Mouse (Mus musculus) liver, postnatal 0 days (tissue): ENCODE data around the gene Mapk1ip1. TPM values are rescaled to one million over a fixed set of nuclear protein-coding genes. Genes with fewer than 3 reads are reported as not detected.
A peak's percentile ranks its signal among the peaks of the same experiment; 100 is the strongest.

Experiments
- ATAC-seq: fragments of 200-750 bp; cut with Nextera tagmentation; 2 replicates; pipeline ENCODE4 v1.8.0; 2017; ENCODE audit warnings: mild to moderate bottlenecking, moderate library complexity
- DNase-seq: peaks from one replicate; pipeline ENCODE4 v3.0.0-alpha.2; 2016
- H3K27ac ChIP-seq: fragments of 300-500 bp; sonication (generic); 2 replicates; pipeline ENCODE4 v1.5.1; 2014; ENCODE audit warnings: antibody characterized with exemption, moderate library complexity, mild to moderate bottlenecking, low read depth
- H3K27me3 ChIP-seq: fragments of 300-500 bp; sonication (generic); 2 replicates; pipeline ENCODE4 v1.6.1; 2014; ENCODE audit warnings: low read length, control low read depth, mixed read lengths; ENCODE audit not compliant: insufficient read depth
- H3K36me3 ChIP-seq: fragments of 300-500 bp; sonication (generic); replicated peaks from 2 replicates; pipeline ENCODE4 v1.6.1; 2014; ENCODE audit warnings: mild to moderate bottlenecking, control low read depth, low read length, moderate library complexity, mixed read lengths; ENCODE audit not compliant: insufficient read depth
- H3K4me1 ChIP-seq: fragments of 300-500 bp; sonication (generic); 2 replicates; pipeline ENCODE4 v1.6.1; 2014; ENCODE audit warnings: antibody characterized with exemption, mild to moderate bottlenecking, control low read depth; ENCODE audit not compliant: insufficient read depth
- H3K4me2 ChIP-seq: fragments of 300-500 bp; sonication (generic); 2 replicates; pipeline ENCODE4 v1.6.1; 2014; ENCODE audit warnings: low read depth, mild to moderate bottlenecking, low read length, moderate library complexity, mixed read lengths
- H3K4me3 ChIP-seq: fragments of 300-500 bp; sonication (generic); 2 replicates; pipeline ENCODE4 v1.5.1; 2014; ENCODE audit warnings: low read depth, low read length
- H3K9ac ChIP-seq: fragments of 300-500 bp; sonication (generic); replicated peaks from 2 replicates; pipeline ENCODE4 v1.6.1; 2014; ENCODE audit warnings: mild to moderate bottlenecking, moderate library complexity
- H3K9me3 ChIP-seq: fragments of 300-500 bp; sonication (generic); 2 replicates; pipeline ENCODE4 v1.6.1; 2016; ENCODE audit warnings: mild to moderate bottlenecking, control low read depth, low read length, mixed read lengths
- CTCF ChIP-seq: sonication (generic); IDR thresholded peaks from 2 replicates; pipeline ENCODE4 v1.5.1; 2016; ENCODE audit warnings: antibody characterized with exemption, low read depth
- EP300 ChIP-seq: IDR thresholded peaks from 2 replicates; pipeline ENCODE4 v1.6.1; 2016; ENCODE audit warnings: antibody characterized with exemption, low read depth, mild to moderate bottlenecking
- WGBS: fragments of 180-500 bp; shearing (Covaris S2); extraction: QIAGEN DNeasy Blood & Tissue Kit; methylation state at CpG from one replicate; pipeline ENCODE4 v1.1.7; 2014; ENCODE audit not compliant: insufficient replicate concordance; 5-methylcytosine and 5-hydroxymethylcytosine counted together
- polyA plus RNA-seq: library from polyadenylated mRNA; unstranded; fragments of >200 nt; fragmentation: Nextera tagmentation; extraction: Ambion mirVana; gene quantifications from 2 replicates; pipeline ENCODE4 v1.2.1, GENCODE M21; 2015

Gene Mapk1ip1
- polyA plus RNA-seq, 1 experiment from 2014 or later = 5.5 TPM

DNA sequence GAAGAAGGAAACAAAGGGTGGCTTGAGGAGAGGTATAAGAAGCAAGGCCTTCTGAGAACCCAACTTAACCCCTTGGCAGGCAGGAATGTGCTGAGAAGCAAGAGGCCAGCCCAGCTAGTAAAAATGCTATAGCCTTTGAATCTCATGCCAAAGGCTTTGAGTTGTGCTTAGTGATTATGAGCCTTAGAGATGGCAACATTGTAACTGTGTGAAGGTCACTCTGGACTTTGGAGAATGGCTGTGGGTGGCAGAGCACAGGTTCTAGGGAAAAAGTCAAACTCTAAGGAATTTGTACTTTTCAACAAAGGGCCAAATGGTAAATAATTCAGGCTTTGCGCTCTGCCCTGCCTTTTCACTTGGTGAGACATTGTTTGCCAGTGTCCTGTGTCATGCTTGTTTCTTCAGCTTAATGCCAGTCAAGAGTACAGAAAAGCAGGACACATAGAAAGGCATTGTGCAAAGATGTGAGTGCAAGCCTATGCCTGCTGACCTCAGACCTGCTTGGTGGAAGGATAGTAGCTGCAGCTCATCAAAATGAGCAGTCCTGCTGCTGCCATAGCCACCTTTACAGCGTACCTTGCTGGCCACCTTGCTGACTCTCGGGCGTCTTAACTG lies 7.5 kb upstream of the Mapk1ip1 start:
- Histone ChIP-seq H3K9ac (no peak overlapping the region), H3K27ac (0 out of 2 replicates have a peak overlapping the region, but pooled peaks have one; percentile 30), H3K4me1 (peaks cover 5% of the 10 kb centered on the region; the same call in 1 of the 2 replicates), H3K4me3 (no peak overlapping the region), H3K4me2 (no peak overlapping the region), H3K36me3 (peaks cover 45% of the 10 kb centered on the region), H3K27me3 (no peaks in the 10 kb centered on the region), H3K9me3 (no peaks in the 10 kb centered on the region)
- ATAC-seq = peak; percentile 50
- 84% methylated on average over 4 of the region's 4 CpGs for WGBS
- no peak for TF ChIP-seq EP300
- no peak for TF ChIP-seq CTCF
- no peak for DNase-seq

DNA sequence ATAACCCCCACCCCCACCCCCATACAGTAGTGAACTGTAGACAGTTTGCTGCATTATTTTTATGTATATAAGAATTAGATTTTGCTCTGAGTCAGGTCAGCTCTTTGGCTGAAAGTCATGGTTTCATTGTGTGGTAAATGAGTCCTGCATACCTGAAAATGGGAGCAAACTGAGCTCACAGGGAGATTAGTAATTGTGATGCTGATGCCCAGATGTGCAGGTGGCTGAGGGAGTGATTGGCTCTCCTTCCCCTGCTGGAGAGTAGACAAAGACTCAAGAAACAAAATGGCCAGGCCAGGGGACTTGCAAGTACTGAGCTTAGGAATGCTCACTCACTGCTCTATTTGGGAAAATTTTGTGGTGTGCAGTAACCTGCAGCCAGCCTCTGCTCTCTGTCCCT lies 4.0 kb upstream of the Mapk1ip1 start:
- H3K4me1 ChIP-seq = peaks cover 24% of the 10 kb centered on the region
- no peaks in the 10 kb centered on the region for H3K27me3 ChIP-seq
- TF ChIP-seq EP300 = no peak
- TF ChIP-seq CTCF = no peak
- 0 out of 2 replicates have a peak overlapping the region, but pooled peaks have one; percentile 30 for H3K9ac ChIP-seq
- H3K9me3 ChIP-seq = no peaks in the 10 kb centered on the region
- no peak overlapping the region for H3K27ac ChIP-seq
- no peak for ATAC-seq
- no peak overlapping the region for H3K4me3 ChIP-seq
- H3K36me3 ChIP-seq = peaks cover 34% of the 10 kb centered on the region
- H3K4me2 ChIP-seq = no peak overlapping the region
- DNase-seq = no peak

DNA sequence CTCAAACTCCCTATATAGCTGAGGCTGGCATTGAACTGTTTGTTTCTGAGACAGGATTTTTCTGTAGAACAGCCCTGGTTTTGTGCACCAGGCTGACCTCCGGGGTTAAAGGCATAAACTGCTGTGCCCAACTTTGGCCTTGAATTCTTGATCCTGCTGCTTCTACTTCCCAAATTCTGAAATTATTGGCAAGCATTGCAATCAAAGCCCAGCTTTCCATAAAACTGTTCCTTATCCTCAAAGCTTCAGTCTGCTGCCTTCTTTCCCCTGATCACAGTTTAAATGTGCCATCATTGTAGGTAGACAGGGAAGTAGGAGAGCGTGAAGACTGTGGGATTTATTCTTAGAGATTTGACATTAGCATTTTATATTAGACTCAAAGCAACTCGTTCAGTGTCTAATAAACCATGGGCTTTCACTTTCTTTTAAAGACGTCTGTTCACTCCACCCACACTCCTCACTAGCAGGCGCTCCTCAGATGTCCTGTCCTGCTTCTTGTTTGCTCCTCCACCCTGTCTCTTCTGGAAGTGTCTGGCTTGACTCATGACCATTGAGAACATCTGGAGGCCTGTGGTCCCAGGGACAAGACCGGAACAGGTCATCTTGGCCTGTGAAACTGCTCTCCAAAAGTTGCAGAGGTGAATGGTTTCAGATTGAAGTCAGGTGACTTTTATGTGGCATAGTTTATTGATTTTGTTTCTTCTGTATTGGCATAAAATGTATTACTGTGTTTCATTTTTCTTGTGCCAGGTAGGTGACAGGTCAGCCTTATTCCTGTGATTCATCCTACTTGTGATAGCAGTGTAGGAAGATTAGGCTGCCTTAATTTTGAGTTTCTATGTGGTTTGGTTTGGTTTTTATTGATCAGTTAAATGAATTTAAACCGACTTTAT lies 2.2 kb upstream of the Mapk1ip1 start:
- Histone ChIP-seq H3K4me1 (peaks cover 42% of the 10 kb centered on the region), H3K9ac (peak overlapping the region; percentile 99), H3K9me3 (no peaks in the 10 kb centered on the region), H3K36me3 (peaks cover 26% of the 10 kb centered on the region), H3K27ac (peak overlapping the region; percentile 98), H3K4me3 (peak overlapping the region; percentile 99), H3K4me2 (peak overlapping the region; percentile 98), H3K27me3 (no peaks in the 10 kb centered on the region)
- no peak for ATAC-seq
- DNase-seq = no peak
- WGBS = 77% methylated on average over 7 of the region's 7 CpGs
- no peak for TF ChIP-seq CTCF
- no peak for TF ChIP-seq EP300

DNA sequence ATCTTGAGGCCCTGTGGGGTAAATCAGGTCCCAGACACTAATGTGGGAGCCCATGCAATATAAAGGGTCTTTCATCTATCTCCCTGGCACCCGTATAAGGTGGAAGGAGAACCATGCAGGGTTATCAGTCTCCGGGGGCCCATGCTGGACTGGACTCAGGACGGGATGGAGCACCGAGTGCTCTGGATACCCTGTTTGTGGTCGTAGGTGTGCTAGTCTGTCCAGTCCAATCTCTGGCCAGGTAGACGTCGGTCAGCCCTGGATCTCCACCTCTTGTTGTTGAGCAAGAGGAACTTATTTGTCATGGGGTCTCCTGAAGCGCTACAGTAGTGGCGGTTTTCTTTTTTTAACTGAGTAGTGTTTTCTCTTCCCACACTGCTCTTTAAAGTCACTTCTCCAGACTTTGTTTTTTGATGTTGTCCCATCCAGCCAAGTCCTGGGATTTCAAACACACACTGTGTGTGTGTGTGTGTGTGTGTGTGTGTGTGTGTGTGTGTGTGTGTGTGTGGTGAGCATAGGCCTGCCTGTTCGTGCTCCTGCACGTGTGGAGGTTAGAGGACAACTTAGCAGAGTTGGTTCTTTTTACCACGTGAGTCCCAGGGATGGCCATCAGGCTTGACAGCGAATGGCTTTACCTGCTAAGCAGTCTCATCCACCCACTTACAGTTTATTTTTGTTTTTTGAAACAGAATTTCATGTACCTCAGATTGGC lies 1.4 kb upstream of the Mapk1ip1 start:
- H3K9me3 ChIP-seq = no peaks in the 10 kb centered on the region
- peak overlapping the region; percentile 99 for H3K9ac ChIP-seq
- WGBS = 28% methylated on average over 13 of the region's 13 CpGs
- no peaks in the 10 kb centered on the region for H3K27me3 ChIP-seq
- ATAC-seq (peak; percentile 6; the same call in 1 of the 2 replicates), DNase-seq (peak; percentile 31)
- peak overlapping the region; percentile 98 for H3K27ac ChIP-seq
- H3K4me1 ChIP-seq = peaks cover 46% of the 10 kb centered on the region
- H3K36me3 ChIP-seq = peaks cover 26% of the 10 kb centered on the region
- H3K4me2 ChIP-seq = peak overlapping the region; percentile 98
- TF ChIP-seq CTCF (no peak), EP300 (no peak)
- peak overlapping the region; percentile 99 for H3K4me3 ChIP-seq

DNA sequence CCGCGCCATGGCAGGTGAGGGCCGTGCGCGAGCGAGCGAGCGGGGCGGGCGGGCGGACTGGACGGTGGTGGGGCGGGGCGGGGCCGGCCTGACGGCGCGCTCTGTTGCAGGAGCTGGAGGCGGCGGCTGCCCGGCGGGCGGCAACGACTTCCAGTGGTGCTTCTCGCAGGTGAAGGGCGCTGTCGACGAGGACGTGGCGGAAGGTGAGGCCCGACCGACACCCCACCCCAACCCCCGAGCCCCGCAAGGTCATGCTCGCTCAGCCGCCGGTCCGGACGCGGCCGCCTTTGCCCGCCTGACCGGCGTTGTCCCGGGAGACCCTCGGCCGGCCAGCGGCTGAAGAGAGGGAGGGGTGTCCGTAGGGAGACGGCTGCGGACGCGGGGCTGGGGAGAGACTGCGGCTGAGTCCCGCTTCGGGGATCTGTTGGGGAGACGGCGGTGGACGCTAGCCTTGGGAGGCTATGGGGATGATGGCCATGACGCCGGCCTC lies 474 bp upstream of the Mapk1ip1 start:
- Histone ChIP-seq H3K9ac (peak overlapping the region; percentile 99), H3K27me3 (no peaks in the 10 kb centered on the region), H3K4me1 (peaks cover 46% of the 10 kb centered on the region), H3K4me3 (peak overlapping the region; percentile 99), H3K36me3 (peaks cover 20% of the 10 kb centered on the region; the same call in 1 of the 2 replicates), H3K4me2 (peak overlapping the region; percentile 98), H3K27ac (peak overlapping the region; percentile 98), H3K9me3 (no peaks in the 10 kb centered on the region)
- TF ChIP-seq EP300 = no peak
- TF ChIP-seq CTCF = no peak
- ATAC-seq (peak; percentile 76), DNase-seq (no peak)
- 1% methylated on average over 30 of the region's 61 CpGs for WGBS

DNA sequence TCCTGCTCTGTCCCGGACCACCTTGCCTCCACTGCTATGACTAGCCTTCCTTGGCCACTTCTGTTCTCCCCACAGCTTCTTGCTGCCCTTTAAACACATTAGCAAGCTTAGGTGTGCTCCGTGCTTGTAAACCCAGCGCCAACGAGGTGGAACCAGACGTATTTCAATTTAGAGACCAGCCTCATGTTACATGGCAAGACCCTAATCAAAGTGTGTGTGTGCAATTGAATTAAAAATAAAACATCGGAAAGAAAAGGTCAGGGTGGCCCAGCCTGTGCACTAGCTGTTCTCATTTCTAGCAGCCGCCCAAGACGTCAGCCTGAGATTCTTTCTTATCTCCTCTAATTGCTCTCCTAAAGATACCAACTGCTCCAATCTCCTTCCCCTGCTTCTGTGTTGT lies 962 bp downstream of the Mapk1ip1 start:
- H3K36me3 ChIP-seq = peaks cover 9% of the 10 kb centered on the region; the same call in 1 of the 2 replicates
- DNase-seq (no peak), ATAC-seq (no peak)
- H3K4me3 ChIP-seq = peak overlapping the region; percentile 99
- H3K9ac ChIP-seq = peak overlapping the region; percentile 99
- WGBS = 39% methylated on average over 8 of the region's 8 CpGs
- no peaks in the 10 kb centered on the region for H3K27me3 ChIP-seq
- peak overlapping the region; percentile 98 for H3K4me2 ChIP-seq
- H3K9me3 ChIP-seq = no peaks in the 10 kb centered on the region
- peak overlapping the region; percentile 98 for H3K27ac ChIP-seq
- H3K4me1 ChIP-seq = peaks cover 46% of the 10 kb centered on the region
- no peak for TF ChIP-seq CTCF
- no peak for TF ChIP-seq EP300
